Mouse (Mus musculus) left cerebral cortex, postnatal 36 days (tissue): ENCODE results near the gene Sowahb. TPM values are rescaled to one million over a fixed set of nuclear protein-coding genes. Genes with fewer than 3 reads are reported as not detected.

ENCODE experiments used
- DNase-seq, 2 experiments: peaks; one replicate each; pipeline ENCODE4 v3.0.0; 2021 to 2022; ENCODE audit warnings: low spot score in 2 of 2, mixed read lengths in 1 of 2
- intact Hi-C: fragments of 180-260 bp; cut with DNase I; formaldehyde crosslinking; loops from one replicate; pipeline ENCODE4 v1.15.1; 2025
- total RNA-seq, 2 experiments: library from RNA; stranded (reverse); gene quantifications; 2 replicates each; pipeline ENCODE4 v1.2.3; 2021

Gene Sowahb
- total RNA-seq, result 10 to 100 TPM; 17.7 to 22.5 TPM

GRCm38 (mm10) chr5:93044584-93045370 lies at the start of gene Sowahb:
Sowahb (minus strand) TSS chr5:93045022.
- intact Hi-C loops, result no loop called here
- DNase-seq, result peak; percentile 69 to 72

- intact Hi-C loops, result loop anchor here (2.0 to 5.0 kb wide), 4 partner anchors 33 to 173 kb away; partner anchors contain the start of gene Ccng2
- peak; percentile 54 to 64 for DNase-seq
Observed at GRCm38 (mm10) chr5:93093638-93094527, 49.1 kb upstream of the Sowahb start.

GRCm38 (mm10) chr5:93092857-93093622 lies 48.2 kb upstream of the Sowahb start, which contains the start of gene Sept11:
Sept11 (plus strand) TSS chr5:93093437.
- intact Hi-C loops, result loop anchor here (2.0 to 5.0 kb wide), 4 partner anchors 34 to 174 kb away; partner anchors contain the start of gene Ccng2

GRCm38 (mm10) chr5:93092147-93092781 lies 47.4 kb upstream of the Sowahb start:
- peak; percentile 56 to 59 for DNase-seq
- intact Hi-C loops, result loop anchor here (2.0 to 5.0 kb wide), 4 partner anchors 35 to 175 kb away; partner anchors contain the start of gene Ccng2

More at GRCm38 (mm10) chr5:93092857-93093622, 48.2 kb upstream of the Sowahb start, which contains the start of gene Sept11:
- peak; percentile 96 to 98 for DNase-seq

GRCm38 (mm10) chr5:93091266-93091665 lies 46.4 kb upstream of the Sowahb start:
- intact Hi-C loops, result loop anchor here (5.0 kb wide), 2 partner anchors 36 to 176 kb away; partner anchors contain the start of gene Ccng2
- no peak for DNase-seq

DNA sequence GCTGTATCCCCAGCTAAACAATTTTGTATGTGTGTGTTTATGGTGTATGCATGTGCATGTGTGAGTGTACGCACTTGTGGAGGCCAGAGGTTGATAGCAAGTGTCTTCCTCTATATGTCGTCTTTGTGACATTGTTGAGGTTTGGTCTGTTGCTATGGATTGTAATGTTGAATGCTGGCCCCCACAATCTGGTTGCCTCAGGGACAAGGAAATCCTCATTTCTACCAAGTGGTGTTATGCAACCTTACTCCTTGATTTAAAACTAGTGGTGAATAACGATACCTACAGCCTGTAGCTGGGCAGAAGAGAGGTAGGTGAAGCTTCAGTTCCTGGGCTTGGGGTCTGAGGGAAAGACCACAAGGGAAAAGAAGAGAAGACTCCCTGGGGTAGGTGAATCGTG lies 41.1 kb upstream of the Sowahb start:
- no peak for DNase-seq
- intact Hi-C loops, result no loop called here

DNA sequence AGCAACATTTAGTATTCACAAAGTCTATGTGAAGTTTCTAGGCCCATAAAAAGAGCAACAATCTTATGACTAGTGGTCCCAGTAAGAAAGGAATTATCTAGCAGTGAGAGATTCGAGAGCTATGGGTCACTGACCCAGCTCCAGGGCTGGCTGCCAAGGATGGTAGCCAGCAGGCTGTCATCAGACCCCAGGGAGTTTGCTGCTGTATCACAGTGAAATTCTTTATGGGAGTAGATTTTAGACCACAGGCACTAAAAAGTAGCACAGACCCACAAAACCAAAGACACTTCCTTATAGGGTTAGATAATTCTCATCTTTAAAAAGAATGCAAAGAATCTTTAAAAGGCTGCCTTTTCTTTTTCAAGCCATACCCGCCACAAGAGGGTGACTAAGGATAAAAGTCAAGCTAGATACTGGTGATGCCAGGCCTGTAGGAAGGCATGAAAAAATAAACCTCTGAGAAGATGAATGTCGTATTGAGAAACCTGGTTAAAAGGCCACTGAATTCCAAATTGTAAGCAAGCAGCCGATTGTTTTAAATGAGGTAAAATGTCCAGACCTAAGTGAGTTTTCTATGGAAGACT lies 40.3 kb upstream of the Sowahb start:
- intact Hi-C loops, result no loop called here
- DNase-seq, result no peak

DNA sequence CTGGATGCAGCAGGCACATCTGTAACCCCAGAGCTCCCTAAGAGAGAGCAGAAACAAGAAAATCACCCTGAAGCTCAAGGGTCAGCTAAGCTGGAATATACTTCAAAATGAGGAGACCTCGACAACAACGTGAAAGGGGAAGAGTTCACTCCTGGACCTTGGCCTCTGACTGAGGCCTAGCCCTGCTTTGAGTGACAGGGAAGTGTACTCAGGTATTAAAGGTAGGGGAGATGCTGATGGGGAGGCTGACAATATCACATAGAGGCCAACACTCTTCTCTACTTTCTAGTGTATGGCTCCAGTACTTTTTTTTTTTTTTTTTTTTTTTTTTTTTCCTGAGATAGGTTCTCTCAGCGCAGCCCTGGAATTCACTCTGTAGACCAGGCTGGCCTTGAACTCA lies 34.8 kb upstream of the Sowahb start:
- intact Hi-C loops, result no loop called here
- no peak for DNase-seq

- DNase-seq, result no peak
- intact Hi-C loops, result no loop called here
Observed at GRCm38 (mm10) chr5:93077661-93078323, 33.0 kb upstream of the Sowahb start.

DNA sequence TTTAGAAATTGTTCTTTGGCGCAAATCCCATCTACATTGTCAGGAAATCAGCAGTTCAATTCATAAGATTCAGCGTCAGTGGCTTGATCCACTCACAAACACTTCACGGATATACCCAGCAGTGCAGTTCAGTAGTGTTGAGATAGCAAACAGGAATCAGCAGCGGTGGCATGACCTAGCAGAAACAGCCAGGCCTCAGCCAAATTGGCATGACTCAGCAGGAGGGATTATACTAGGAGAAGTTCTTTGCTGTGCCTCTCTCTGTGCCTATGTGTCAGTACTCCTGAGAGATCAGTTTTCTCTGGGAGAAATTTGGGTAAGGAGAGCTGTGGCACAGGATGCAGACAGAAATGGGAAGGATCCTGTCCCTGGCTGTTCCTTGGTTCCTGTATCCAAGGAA lies 16.0 kb upstream of the Sowahb start:
- no peak for DNase-seq
- intact Hi-C loops, result no loop called here

DNA sequence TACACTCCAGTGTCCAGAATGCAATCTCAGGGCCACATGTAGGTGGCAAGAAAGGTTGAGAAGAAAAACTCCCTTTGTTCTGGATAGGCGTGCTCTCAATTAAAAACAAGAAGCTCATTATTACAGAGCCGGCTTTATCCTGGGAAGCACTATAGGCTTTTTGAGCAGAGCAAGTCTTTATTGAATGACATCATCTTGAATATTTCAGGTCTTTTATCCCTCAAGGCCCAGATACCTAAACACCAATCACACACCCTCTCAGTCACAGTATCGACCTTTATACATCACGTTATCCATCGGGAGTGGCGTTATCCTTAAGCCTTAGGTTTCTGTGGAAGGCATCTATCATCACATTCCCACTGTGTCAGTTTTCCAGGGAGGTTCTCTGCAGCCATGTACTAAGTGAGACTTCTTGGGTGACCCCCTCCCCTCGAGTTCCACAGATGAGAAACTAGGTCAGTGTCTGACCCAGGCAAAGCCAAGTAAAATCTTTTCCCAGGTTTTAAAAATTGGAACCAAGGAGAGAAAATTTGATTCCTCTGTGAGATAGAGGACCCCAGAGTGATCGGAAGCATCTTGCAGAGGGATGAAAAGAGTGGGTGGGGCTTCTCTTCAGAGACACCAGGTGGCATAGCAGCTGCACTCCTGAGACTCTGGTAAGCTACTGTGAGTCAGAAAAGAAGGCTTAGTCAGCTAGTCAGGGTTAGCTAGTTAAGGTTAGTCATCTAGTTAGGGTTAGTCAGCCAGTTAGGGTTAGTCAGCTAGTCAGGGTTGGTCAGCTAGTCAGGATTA lies 9.0 kb upstream of the Sowahb start:
- no peak for DNase-seq
- intact Hi-C loops, result no loop called here

- DNase-seq, result no peak
- intact Hi-C loops, result no loop called here
Observed at GRCm38 (mm10) chr5:93051951-93052350, 7.1 kb upstream of the Sowahb start.

DNA sequence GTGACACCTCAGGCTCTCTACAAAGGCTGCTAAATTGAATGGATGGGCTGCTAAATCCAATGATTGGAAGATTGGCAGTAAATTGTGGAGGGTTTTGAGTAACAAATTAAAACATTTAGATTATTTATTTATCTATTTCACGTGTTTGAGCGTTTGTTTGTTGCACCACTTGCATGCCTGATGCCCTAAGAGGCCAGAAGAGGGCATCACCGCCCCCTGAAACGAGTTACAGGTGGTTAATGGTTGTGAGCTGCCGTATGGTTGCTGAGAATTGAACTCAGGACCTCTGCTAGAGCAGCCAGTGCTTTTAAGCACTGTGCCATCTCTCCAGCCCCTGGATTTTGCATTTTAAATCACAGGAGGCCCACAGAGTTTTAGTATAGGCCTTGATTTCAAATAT lies 6.2 kb upstream of the Sowahb start:
- intact Hi-C loops, result no loop called here
- no peak for DNase-seq

DNA sequence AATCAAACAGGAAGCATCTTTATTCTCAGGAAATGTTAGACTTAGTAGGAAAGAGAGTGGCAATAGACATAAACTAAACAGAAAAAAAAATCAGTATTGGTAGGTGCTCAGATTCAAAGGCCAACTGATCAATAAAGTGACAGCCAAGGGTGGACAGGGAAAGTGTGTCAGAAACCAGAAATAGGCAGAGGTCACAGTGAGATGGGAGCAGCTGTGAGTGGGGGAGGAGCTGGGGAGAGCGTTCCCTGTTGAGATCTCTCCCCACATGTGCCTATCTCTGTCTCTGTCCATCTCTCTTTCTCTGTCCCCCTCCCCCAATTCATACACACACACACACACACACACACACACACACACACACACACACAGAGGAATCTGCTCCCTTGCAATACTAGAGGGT lies 5.1 kb upstream of the Sowahb start:
- intact Hi-C loops, result no loop called here
- no peak for DNase-seq

- intact Hi-C loops, result no loop called here
- no peak for DNase-seq
Observed at GRCm38 (mm10) chr5:93048481-93049240, 3.8 kb upstream of the Sowahb start.

GRCm38 (mm10) chr5:93046306-93046845 lies 1.6 kb upstream of the Sowahb start:
- intact Hi-C loops, result loop anchor here (2.0 kb wide), 1 partner anchor 46 kb away; no protein-coding TSS in a partner anchor
- no peak for DNase-seq
